Mouse (Mus musculus) c-Kit-negative CD71-positive TER-119-positive erythroid progenitor cells, embryonic 14.5 days (primary cell): ENCODE data around the gene Nme4.
A peak's percentile ranks its signal among the peaks of the same experiment; 100 is the strongest.

Source experiments
- DNase-seq: peaks from one replicate; pipeline ENCODE4 v3.0.0-alpha.2; 2013; ENCODE audit warnings: low read depth, low spot score

Gene Nme4

GRCm38 (mm10) chr17:26095121-26095740 is at the start of gene Nme4:
TSS of gene Nme4 (minus strand) at chr17:26095602.
- DNase-seq, result peak; percentile 63

GRCm38 (mm10) chr17:26143386-26143785 is 48.0 kb upstream of the Nme4 start:
- no peak for DNase-seq

GRCm38 (mm10) chr17:26142796-26143195 is 47.4 kb upstream of the Nme4 start:
- DNase-seq, result no peak

- DNase-seq, result no peak
Measured at GRCm38 (mm10) chr17:26138901-26139381, 43.5 kb upstream of the Nme4 start.

- peak; percentile 88 for DNase-seq
Measured at GRCm38 (mm10) chr17:26138239-26138836, 42.9 kb upstream of the Nme4 start, which contains the start of gene Axin1. TSS of gene Axin1 (plus strand) at chr17:26138688.

GRCm38 (mm10) chr17:26137751-26138130 is 42.3 kb upstream of the Nme4 start:
- no peak for DNase-seq

GRCm38 (mm10) chr17:26137106-26137750 is 41.8 kb upstream of the Nme4 start:
- no peak for DNase-seq

GRCm38 (mm10) chr17:26131856-26132853 is 36.8 kb upstream of the Nme4 start:
- DNase-seq, result no peak

- no peak for DNase-seq
Measured at GRCm38 (mm10) chr17:26131062-26131732, 35.8 kb upstream of the Nme4 start.

- no peak for DNase-seq
Measured at GRCm38 (mm10) chr17:26125226-26125625, 29.8 kb upstream of the Nme4 start.

GRCm38 (mm10) chr17:26124560-26124959 is 29.2 kb upstream of the Nme4 start:
- no peak for DNase-seq

- peak; percentile 80 for DNase-seq
Measured at GRCm38 (mm10) chr17:26123267-26123684, 27.9 kb upstream of the Nme4 start, which contains the start of gene Mrpl28. TSS of gene Mrpl28 (plus strand) at chr17:26123500.

- no peak for DNase-seq
Measured at GRCm38 (mm10) chr17:26122431-26123140, 27.2 kb upstream of the Nme4 start.

- no peak for DNase-seq
Measured at GRCm38 (mm10) chr17:26119766-26120710, 24.6 kb upstream of the Nme4 start.

GRCm38 (mm10) chr17:26116503-26117258 is 21.3 kb upstream of the Nme4 start:
- no peak for DNase-seq

GRCm38 (mm10) chr17:26115956-26116487 is 20.6 kb upstream of the Nme4 start:
- no peak for DNase-seq

GRCm38 (mm10) chr17:26115205-26115898 is 19.9 kb upstream of the Nme4 start:
- DNase-seq, result no peak
